Mouse (Mus musculus) neural tube, embryonic 10.5 days (tissue): ENCODE data around the gene Atf5.

Experiments used
- DNase-seq: peaks from one replicate; pipeline ENCODE4 v3.0.0-alpha.2; 2017; ENCODE audit warnings: low spot score; ENCODE audit errors: extremely low spot score

Atf5 gene

GRCm38 (mm10) chr7:44820525-44820924 lies 4.1 kb upstream of the Atf5 start:
- DNase-seq = peak; percentile 9

- peak; percentile 12 for DNase-seq
Observed at GRCm38 (mm10) chr7:44819863-44820262, 3.4 kb upstream of the Atf5 start.

- no peak for DNase-seq
Observed at GRCm38 (mm10) chr7:44819391-44819790, 2.9 kb upstream of the Atf5 start.

- DNase-seq = peak; percentile 14
Observed at GRCm38 (mm10) chr7:44818751-44819235, 2.3 kb upstream of the Atf5 start.

GRCm38 (mm10) chr7:44818164-44818563 lies 1.7 kb upstream of the Atf5 start:
- peak; percentile 13 for DNase-seq

GRCm38 (mm10) chr7:44817441-44817840 lies 983 bp upstream of the Atf5 start:
- peak; percentile 13 for DNase-seq

GRCm38 (mm10) chr7:44815721-44816469 lies 563 bp downstream of the Atf5 start, which contains the start of the genes Nup62 and Il4i1:
TSS of gene Nup62 (plus strand) at chr7:44816088.
TSS of gene Il4i1 (plus strand) at chr7:44816387.
- DNase-seq = peak; percentile 100

- DNase-seq = peak; percentile 32
Observed at GRCm38 (mm10) chr7:44814952-44815553, 1.4 kb downstream of the Atf5 start.

- DNase-seq = peak; percentile 10
Observed at GRCm38 (mm10) chr7:44814423-44814822, 2.0 kb downstream of the Atf5 start.

- DNase-seq = no peak
Observed at GRCm38 (mm10) chr7:44813985-44814384, 2.5 kb downstream of the Atf5 start.

GRCm38 (mm10) chr7:44812651-44813325 lies 3.7 kb downstream of the Atf5 start:
- DNase-seq = peak; percentile 8

GRCm38 (mm10) chr7:44810819-44811557 lies 5.5 kb downstream of the Atf5 start:
- DNase-seq = peak; percentile 8

GRCm38 (mm10) chr7:44810365-44810764 lies 6.1 kb downstream of the Atf5 start:
- no peak for DNase-seq

GRCm38 (mm10) chr7:44809466-44809865 lies 7.0 kb downstream of the Atf5 start:
- peak; percentile 4 for DNase-seq

GRCm38 (mm10) chr7:44808927-44809326 lies 7.5 kb downstream of the Atf5 start:
- no peak for DNase-seq

- DNase-seq = no peak
Observed at GRCm38 (mm10) chr7:44792781-44793180, 23.7 kb downstream of the Atf5 start.

- no peak for DNase-seq
Observed at GRCm38 (mm10) chr7:44790066-44790465, 26.4 kb downstream of the Atf5 start.

- DNase-seq = no peak
Observed at GRCm38 (mm10) chr7:44789531-44789930, 26.9 kb downstream of the Atf5 start.

- no peak for DNase-seq
Observed at GRCm38 (mm10) chr7:44780101-44780500, 36.4 kb downstream of the Atf5 start.

- DNase-seq = no peak
Observed at GRCm38 (mm10) chr7:44776849-44777498, 39.5 kb downstream of the Atf5 start.
